Mouse (Mus musculus) MEL (cell line): Measurements from ENCODE around the gene Ube2r2. TPM values are rescaled to one million over a fixed set of nuclear protein-coding genes. Genes with fewer than 3 reads are reported as not detected.

Experiments used
- DNase-seq: peaks from one replicate; pipeline ENCODE4 v3.0.0; 2011; ENCODE audit warnings: low read depth, low spot score
- H3K27ac ChIP-seq: 2 replicates; pipeline ENCODE4 v1.5.1; 2012; ENCODE audit warnings: low read depth, mild to moderate bottlenecking, control low read depth, low read length, moderate library complexity; ENCODE audit not compliant: control insufficient read depth
- H3K27me3 ChIP-seq, 2 experiments: fragments of 150-350 bp in 1 of 2; sonication (generic) in 1 of 2; 2 replicates each; pipeline ENCODE4 v1.6.1; 2012; ENCODE audit warnings: low read length in 2 of 2, mild to moderate bottlenecking in 2 of 2, improper control_type of control experiment in 1 of 2, moderate library complexity in 1 of 2; ENCODE audit not compliant: insufficient read depth in 2 of 2, control insufficient read depth in 1 of 2
- H3K36me3 ChIP-seq, 2 experiments: 2 replicates each; pipeline ENCODE4 v1.6.1; 2012 to 2014; ENCODE audit warnings: low read length in 2 of 2, improper control_type of control experiment in 1 of 2, inconsistent platforms in 1 of 2, mild to moderate bottlenecking in 1 of 2; ENCODE audit not compliant: insufficient read depth in 2 of 2, control insufficient read depth in 1 of 2
- H3K4me1 ChIP-seq, 2 experiments: fragments of 150-350 bp in 1 of 2; sonication (generic) in 1 of 2; 2 replicates each; pipeline ENCODE4 v1.6.1; 2012; ENCODE audit warnings: low read length in 2 of 2, improper control_type of control experiment in 1 of 2, mild to moderate bottlenecking in 1 of 2; ENCODE audit not compliant: insufficient read depth in 2 of 2, control insufficient read depth in 1 of 2
- H3K4me3 ChIP-seq, 2 experiments: fragments of 150-350 bp in 1 of 2; sonication (generic) in 1 of 2; 2 replicates each; pipeline ENCODE4 v1.5.1; 2012; ENCODE audit warnings: low read depth in 2 of 2, low read length in 2 of 2, mild to moderate bottlenecking in 2 of 2, moderate library complexity in 2 of 2, control low read depth in 1 of 2, improper control_type of control experiment in 1 of 2; ENCODE audit not compliant: control insufficient read depth in 1 of 2, insufficient read depth in 1 of 2
- H3K79me2 ChIP-seq: 2 replicates; pipeline ENCODE4 v1.6.1; 2012; ENCODE audit warnings: mild to moderate bottlenecking, low read length, moderate library complexity; ENCODE audit not compliant: control insufficient read depth, poor library complexity, insufficient read depth
- H3K9ac ChIP-seq: 2 replicates; pipeline ENCODE4 v1.6.1; 2012; ENCODE audit warnings: low read depth, mild to moderate bottlenecking, control low read depth, low read length, moderate library complexity; ENCODE audit not compliant: control insufficient read depth, poor library complexity, severe bottlenecking
- H3K9me3 ChIP-seq: fragments of 150-350 bp; sonication (generic); replicated peaks from 2 replicates; pipeline ENCODE4 v1.6.1; 2012; ENCODE audit warnings: mild to moderate bottlenecking, low read length, improper control_type of control experiment, moderate library complexity; ENCODE audit not compliant: insufficient read depth
- CHD1 ChIP-seq: IDR thresholded peaks from 2 replicates; pipeline ENCODE4 v1.6.1; 2012; ENCODE audit warnings: low read depth, mild to moderate bottlenecking, inconsistent platforms, low read length, improper control_type of control experiment
- CHD2 ChIP-seq: IDR thresholded peaks from 2 replicates; pipeline ENCODE4 v1.6.1; 2011; ENCODE audit warnings: low read length, improper control_type of control experiment
- EP300 ChIP-seq, 2 experiments: IDR thresholded peaks; 2 replicates each; pipeline ENCODE4 v1.6.1; 2011; ENCODE audit warnings: improper control_type of control experiment in 2 of 2, low read length in 2 of 2, low read depth in 1 of 2, mild to moderate bottlenecking in 1 of 2
- ETS1 ChIP-seq: IDR thresholded peaks from 2 replicates; pipeline ENCODE4 v1.6.1; 2012; ENCODE audit warnings: low read depth, mild to moderate bottlenecking, inconsistent platforms, low read length, improper control_type of control experiment, moderate library complexity
- GABPA ChIP-seq: IDR thresholded peaks from 2 replicates; pipeline ENCODE4 v1.6.1; 2012; ENCODE audit warnings: low read depth, mild to moderate bottlenecking, inconsistent platforms, low read length, improper control_type of control experiment, moderate library complexity
- GATA1 ChIP-seq: IDR thresholded peaks from 2 replicates; pipeline ENCODE4 v1.6.1; 2011; ENCODE audit warnings: low read depth, low read length, improper control_type of control experiment
- KAT2A ChIP-seq: conservative IDR thresholded peaks from 2 replicates; pipeline ENCODE4 v1.6.1; 2012; ENCODE audit warnings: low read depth, low read length, improper control_type of control experiment, inconsistent platforms
- MAX ChIP-seq: IDR thresholded peaks from 2 replicates; pipeline ENCODE4 v1.6.1; 2011; ENCODE audit warnings: low read length, improper control_type of control experiment
- MAZ ChIP-seq: IDR thresholded peaks from 2 replicates; pipeline ENCODE4 v1.6.1; 2012; ENCODE audit warnings: low read depth, mild to moderate bottlenecking, inconsistent platforms, low read length, improper control_type of control experiment
- RCOR1 ChIP-seq: IDR thresholded peaks from 2 replicates; pipeline ENCODE4 v1.6.1; 2012; ENCODE audit warnings: low read depth, mild to moderate bottlenecking, inconsistent platforms, low read length, improper control_type of control experiment
- TAL1 ChIP-seq: IDR thresholded peaks from 2 replicates; pipeline ENCODE4 v1.6.1; 2012; ENCODE audit warnings: mild to moderate bottlenecking, inconsistent platforms, low read length, moderate library complexity, mixed read lengths
- TCF12 ChIP-seq: IDR thresholded peaks from 2 replicates; pipeline ENCODE4 v1.6.1; 2014; ENCODE audit warnings: low read depth, mild to moderate bottlenecking, inconsistent platforms, low read length, improper control_type of control experiment, moderate library complexity
- UBTF ChIP-seq: IDR thresholded peaks from 2 replicates; pipeline ENCODE4 v1.6.1; 2012; ENCODE audit warnings: low read depth, mild to moderate bottlenecking, inconsistent platforms, low read length, improper control_type of control experiment, moderate library complexity, borderline replicate concordance; ENCODE audit not compliant: insufficient read depth
- USF2 ChIP-seq, 2 experiments: IDR thresholded peaks; 2 replicates each; pipeline ENCODE4 v1.6.1; 2011 to 2012; ENCODE audit warnings: improper control_type of control experiment in 2 of 2, low read length in 2 of 2, borderline replicate concordance in 1 of 2, inconsistent platforms in 1 of 2, low read depth in 1 of 2, mild to moderate bottlenecking in 1 of 2; ENCODE audit not compliant: insufficient read depth in 1 of 2
- ZMIZ1 ChIP-seq: IDR thresholded peaks from 2 replicates; pipeline ENCODE4 v1.6.1; 2012; ENCODE audit warnings: low read depth, mild to moderate bottlenecking, inconsistent platforms, low read length, improper control_type of control experiment, moderate library complexity
- polyA plus RNA-seq, 2 experiments: library from polyadenylated mRNA; stranded (reverse) in 1 of 2; unstranded in 1 of 2; fragments of >175 nt in 1 of 2; fragments of >200 nt in 1 of 2; gene quantifications; 2 replicates each; pipeline versions ENCODE4 v1.2.1 to v1.2.4; 2012; ENCODE audit warnings: low replicate concordance in 2 of 2, low read depth in 1 of 2; ENCODE audit not compliant: insufficient read length in 2 of 2, insufficient read depth in 1 of 2, missing spikeins in 1 of 2
- total RNA-seq: library from RNA; depleted of rRNA; stranded (reverse); fragments of 300-350 nt; gene quantifications from 2 replicates; pipeline ENCODE4 v1.2.3, GENCODE M21; 2012

Ube2r2 gene
- total and polyA plus RNA-seq, 3 experiments = 24.5 to 94.1 (median 70.1) TPM

DNA sequence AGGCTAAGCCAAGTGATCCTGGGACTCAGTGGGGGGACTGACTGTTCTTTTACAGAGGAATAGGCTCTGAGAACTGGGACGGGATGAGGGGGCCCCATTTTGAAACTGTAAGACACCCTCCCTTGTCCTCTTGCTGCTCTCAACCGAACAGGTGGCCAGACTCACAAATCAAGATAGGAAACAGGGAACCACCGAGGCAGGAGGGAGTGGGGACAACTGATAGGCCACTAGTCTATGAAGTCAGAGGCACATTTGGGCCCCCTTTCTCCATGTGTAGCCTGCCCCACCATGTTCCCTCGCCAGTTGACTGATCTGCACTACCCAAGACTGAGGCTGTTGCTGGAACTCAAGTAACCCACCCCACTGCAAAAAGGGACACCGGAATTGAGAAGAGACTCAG is 38.7 kb upstream of the Ube2r2 start:
- H3K4me3 ChIP-seq = no peak overlapping the region
- peak; percentile 66 for DNase-seq
- no peaks in the 10 kb centered on the region for H3K27me3 ChIP-seq
- H3K9ac ChIP-seq = 0 out of 2 replicates have a peak overlapping the region, but pooled peaks have one; percentile 4
- H3K79me2 ChIP-seq = no peaks in the 10 kb centered on the region
- no peak overlapping the region for H3K27ac ChIP-seq
- H3K4me1 ChIP-seq = peaks cover 6 to 22% of the 10 kb centered on the region in 2 experiments
- H3K9me3 ChIP-seq = no peaks in the 10 kb centered on the region
- peak; percentile 64 for TF ChIP-seq ETS1
- peak; percentile 78 for TF ChIP-seq TCF12
- TF ChIP-seq CHD2 = no peak
- TF ChIP-seq EP300 (IDR thresholded peaks at IDR 0.05; ENCODE audit: low read depth in 1 of 2, low read length in 2 of 2) = peak; percentile 50 to 73
- no peak for TF ChIP-seq UBTF
- no peak for TF ChIP-seq CHD1
- TF ChIP-seq TAL1 = peak; percentile 80
- TF ChIP-seq GABPA = no peak
- no peak for TF ChIP-seq USF2 (IDR thresholded peaks at IDR 0.05; ENCODE audit: borderline replicate concordance in 1 of 2, insufficient read depth in 1 of 2, low read depth in 1 of 2, low read length in 2 of 2)
- TF ChIP-seq MAZ = 0 out of 2 replicates have a peak, but pooled peaks have one; percentile 34
- no peak for TF ChIP-seq RCOR1
- TF ChIP-seq GATA1 = peak; percentile 68
- TF ChIP-seq MAX = no peak
- H3K36me3 ChIP-seq = peaks cover 0 to 10% of the 10 kb centered on the region in 2 experiments; a peak in 2 of 4 replicates

GRCm38 (mm10) chr4:41097381-41097780 is 38.2 kb upstream of the Ube2r2 start:
- no peak overlapping the region for H3K9ac ChIP-seq
- TF ChIP-seq KAT2A = no peak
- TF ChIP-seq MAZ = no peak
- no peak for TF ChIP-seq ZMIZ1
- no peaks in the 10 kb centered on the region for H3K79me2 ChIP-seq
- no peaks in the 10 kb centered on the region for H3K27me3 ChIP-seq
- H3K4me1 ChIP-seq = peaks cover 6 to 22% of the 10 kb centered on the region in 2 experiments
- no peak for DNase-seq
- no peak overlapping the region for H3K27ac ChIP-seq
- H3K36me3 ChIP-seq = peaks cover 0 to 10% of the 10 kb centered on the region in 2 experiments; a peak in 2 of 4 replicates
- no peak overlapping the region for H3K4me3 ChIP-seq
- no peaks in the 10 kb centered on the region for H3K9me3 ChIP-seq
